Mouse (Mus musculus): ENCODE measurements around the gene Sgip1. TPM values are rescaled to one million over a fixed set of nuclear protein-coding genes. Genes with fewer than 3 reads are reported as not detected.

Gene Sgip1
- total and polyA plus RNA-seq, 3 experiments: 0.92 to 5.6 TPM; not detected in 1

DNA sequence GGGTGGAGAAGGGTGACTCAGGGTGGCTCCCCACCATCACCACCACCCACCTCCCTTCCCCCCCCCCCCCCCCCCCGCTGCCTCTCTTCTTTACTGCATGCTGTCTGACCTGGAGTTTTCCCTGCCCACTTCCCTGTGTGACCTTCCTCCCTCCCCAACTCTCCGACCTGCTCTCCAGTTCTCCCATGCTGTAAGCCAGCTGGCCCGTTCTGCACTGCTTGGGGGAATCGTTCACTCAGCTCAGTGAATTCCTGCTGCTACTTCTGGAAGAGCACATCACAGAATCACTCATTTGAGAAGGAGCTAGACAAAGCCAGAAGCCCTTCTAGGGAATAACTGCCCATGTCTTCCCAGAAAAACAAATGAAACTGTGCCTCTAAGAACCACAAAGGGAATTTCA lies 188.4 kb downstream of the Sgip1 start:
- H3K27me3 ChIP-seq (ENCODE audit: control insufficient read depth in 1 of 2, insufficient read depth in 2 of 2, low read length in 2 of 2): no peaks in the 10 kb centered on the region
- no peaks in the 10 kb centered on the region for H3K9me3 ChIP-seq (replicated peaks; ENCODE audit: insufficient read depth, low read length)
- H3K4me1 ChIP-seq (ENCODE audit: control insufficient read depth in 1 of 2, insufficient read depth in 2 of 2, low read length in 2 of 2): no peaks in the 10 kb centered on the region
- DNase-seq (ENCODE audit: low read depth, low spot score): no peak
- H3K79me2 ChIP-seq (ENCODE audit: control insufficient read depth, insufficient read depth, low read length, poor library complexity): no peaks in the 10 kb centered on the region
- H3K36me3 ChIP-seq (ENCODE audit: control insufficient read depth in 1 of 2, insufficient read depth in 2 of 2, low read length in 2 of 2): no peaks in the 10 kb centered on the region
- H3K9ac ChIP-seq (ENCODE audit: control insufficient read depth, low read depth, low read length, poor library complexity, severe bottlenecking): no peak overlapping the region
- H3K4me3 ChIP-seq (ENCODE audit: control insufficient read depth in 1 of 2, insufficient read depth in 1 of 2, low read depth in 2 of 2, low read length in 2 of 2): no peak overlapping the region
- TF ChIP-seq ZNF384 (IDR thresholded peaks at IDR 0.05; ENCODE audit: low read depth, low read length) (no peak), MYB (IDR thresholded peaks at IDR 0.05; ENCODE audit: low read depth, low read length) (no peak), MYC (IDR thresholded peaks at IDR 0.05; ENCODE audit: low read depth, low read length) (no peak), ZMIZ1 (IDR thresholded peaks at IDR 0.05; ENCODE audit: low read depth, low read length) (no peak), ELF1 (IDR thresholded peaks at IDR 0.05; ENCODE audit: low read depth, low read length) (no peak), GABPA (IDR thresholded peaks at IDR 0.05; ENCODE audit: low read depth, low read length) (no peak), UBTF (IDR thresholded peaks at IDR 0.05; ENCODE audit: borderline replicate concordance, insufficient read depth, low read depth, low read length) (no peak)
- no peak overlapping the region for H3K27ac ChIP-seq (ENCODE audit: control insufficient read depth, low read depth, low read length)

DNA sequence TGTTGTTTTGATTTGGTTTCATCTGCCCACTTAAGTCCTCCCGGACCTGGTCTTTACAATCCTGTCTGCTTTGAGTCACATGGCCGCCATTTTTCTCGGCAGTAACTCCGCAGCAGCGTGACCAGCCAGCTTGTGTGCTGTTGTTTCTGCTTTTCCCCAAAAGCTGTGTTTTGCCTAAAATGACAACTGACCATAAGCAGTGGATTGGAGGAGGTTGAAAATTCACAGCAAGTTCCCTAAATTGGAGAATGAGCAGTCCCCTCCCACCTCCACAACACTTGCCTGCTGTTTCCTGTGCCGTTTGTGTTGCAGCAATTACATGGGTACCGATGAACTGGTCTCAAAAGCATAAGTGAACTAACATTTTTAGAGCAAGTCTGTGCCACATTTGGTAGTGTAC lies 189.6 kb downstream of the Sgip1 start:
- no peaks in the 10 kb centered on the region for H3K9me3 ChIP-seq (replicated peaks; ENCODE audit: insufficient read depth, low read length)
- TF ChIP-seq GABPA (IDR thresholded peaks at IDR 0.05; ENCODE audit: low read depth, low read length) (no peak), CHD1 (IDR thresholded peaks at IDR 0.05; ENCODE audit: low read depth, low read length) (no peak), MYB (IDR thresholded peaks at IDR 0.05; ENCODE audit: low read depth, low read length) (no peak), MAX (IDR thresholded peaks at IDR 0.05; ENCODE audit: low read length) (no peak), SIN3A (IDR thresholded peaks at IDR 0.05; ENCODE audit: low read length) (no peak), GATA1 (IDR thresholded peaks at IDR 0.05; ENCODE audit: low read depth, low read length) (no peak), NELFE (IDR thresholded peaks at IDR 0.05; ENCODE audit: low read depth, low read length) (no peak), RCOR1 (IDR thresholded peaks at IDR 0.05; ENCODE audit: low read depth, low read length) (no peak), ETS1 (IDR thresholded peaks at IDR 0.05; ENCODE audit: low read depth, low read length) (no peak), E2F4 (IDR thresholded peaks at IDR 0.05; ENCODE audit: borderline replicate concordance, low read depth, low read length) (no peak), RAD21 (IDR thresholded peaks at IDR 0.05; ENCODE audit: low read depth, low read length) (no peak)
- H3K27me3 ChIP-seq (ENCODE audit: control insufficient read depth in 1 of 2, insufficient read depth in 2 of 2, low read length in 2 of 2): no peaks in the 10 kb centered on the region
- DNase-seq (ENCODE audit: low read depth, low spot score): no peak
- H3K9ac ChIP-seq (ENCODE audit: control insufficient read depth, low read depth, low read length, poor library complexity, severe bottlenecking): no peak overlapping the region
- H3K4me3 ChIP-seq (ENCODE audit: control insufficient read depth in 1 of 2, insufficient read depth in 1 of 2, low read depth in 2 of 2, low read length in 2 of 2): no peak overlapping the region
- no peak overlapping the region for H3K27ac ChIP-seq (ENCODE audit: control insufficient read depth, low read depth, low read length)
- no peaks in the 10 kb centered on the region for H3K79me2 ChIP-seq (ENCODE audit: control insufficient read depth, insufficient read depth, low read length, poor library complexity)
- no peaks in the 10 kb centered on the region for H3K4me1 ChIP-seq (ENCODE audit: control insufficient read depth in 1 of 2, insufficient read depth in 2 of 2, low read length in 2 of 2)
- no peaks in the 10 kb centered on the region for H3K36me3 ChIP-seq (ENCODE audit: control insufficient read depth in 1 of 2, insufficient read depth in 2 of 2, low read length in 2 of 2)
